Mouse (Mus musculus) erythroblast, embryonic 14.5 days (primary cell): Measurements from ENCODE around the gene Trim2.

ENCODE experiments used
- GATA1 ChIP-seq: IDR thresholded peaks from 2 replicates; pipeline ENCODE4 v1.6.1; 2012; ENCODE audit warnings: low read length, inconsistent platforms, mixed read lengths
- TAL1 ChIP-seq: IDR thresholded peaks from 3 replicates; pipeline ENCODE4 v1.6.1; 2012; ENCODE audit warnings: low read length, inconsistent platforms, mixed read lengths

DNA sequence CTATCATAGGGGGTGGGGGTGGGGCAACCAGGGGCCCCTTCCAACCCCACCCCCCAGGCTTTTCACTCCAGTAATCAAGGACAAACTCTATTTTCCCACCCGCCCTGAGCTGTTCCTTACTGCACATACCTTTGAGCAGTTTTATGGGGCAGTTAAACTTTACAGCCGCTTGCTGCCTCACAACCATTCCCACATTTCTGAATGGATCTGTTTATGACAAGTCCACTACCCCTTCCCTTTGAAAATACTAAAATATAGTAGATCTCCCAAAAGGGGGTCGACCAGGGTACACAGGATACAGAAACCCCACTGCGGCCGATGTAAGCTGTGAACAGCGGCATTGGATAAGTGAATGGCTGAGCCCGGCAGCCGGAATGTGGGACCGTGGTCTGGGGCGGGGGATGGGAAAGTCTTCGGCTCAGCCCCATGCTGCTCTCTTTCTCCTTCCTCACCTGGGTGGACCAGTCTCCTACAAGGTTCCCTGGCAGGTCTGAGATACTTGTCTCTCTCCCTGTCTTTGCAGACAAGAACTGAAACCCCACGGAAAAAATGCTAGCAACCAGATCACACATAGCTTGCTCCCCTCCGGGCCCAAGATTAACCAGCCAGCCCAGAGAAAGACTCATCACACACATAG lies 36.6 kb downstream of the Trim2 start:
- TF ChIP-seq GATA1 = no peak
- no peak for TF ChIP-seq TAL1
